Mouse (Mus musculus): Measurements from ENCODE around the gene Fam240a.

- TF ChIP-seq CTCF (IDR thresholded peaks at IDR 0.05; ENCODE audit: low read depth, low read length) = no peak
- TF ChIP-seq POLR2AphosphoS5 (IDR thresholded peaks at IDR 0.05; ENCODE audit: insufficient replicate concordance, low read depth, low read length) = no peak
- TF ChIP-seq TAL1 (conservative IDR thresholded peaks at IDR 0.05; ENCODE audit: low read depth, low read length) = no peak
- no peak for TF ChIP-seq GATA1 (IDR thresholded peaks at IDR 0.05; ENCODE audit: borderline replicate concordance, low read length)
- no peak for TF ChIP-seq GATA2 (IDR thresholded peaks at IDR 0.05; ENCODE audit: borderline replicate concordance, low read depth, low read length)
Measured at GRCm38 (mm10) chr9:110881953-110882352, 34.7 kb downstream of the Fam240a start.
